Mouse (Mus musculus): ENCODE measurements at regions not wholly inside any gene's neighbourhood (a gene's known extent, or its start where the extent isn't known, plus 50 kb on each side); places are given as distances from the start of the nearest gene placed in this dataset.
A peak's percentile ranks its signal among the peaks of the same experiment; 100 is the strongest.
"Not testable (repeated sequence)": the region's sequence is repeated elsewhere in the genome, so short reads cannot be mapped to it uniquely, and the experiment has no call there.

- DNase-seq (ENCODE audit: extremely low spot score in 1 of 2, low spot score in 1 of 2): not testable (repeated sequence)
Observed at GRCm38 (mm10) chr14:53516623-53517238, 737.2 kb downstream of the Dad1 start.

- DNase-seq (ENCODE audit: extremely low spot score in 1 of 2, low spot score in 1 of 2): peak in 1 of 2 experiments; percentile 54
Observed at GRCm38 (mm10) chr14:53505389-53505788, 748.5 kb downstream of the Dad1 start.

GRCm38 (mm10) chr14:53488383-53488782, 765.5 kb downstream of the Dad1 start:
- DNase-seq (ENCODE audit: extremely low spot score in 1 of 2, low spot score in 1 of 2): not testable (repeated sequence)

GRCm38 (mm10) chr14:53487611-53488010, 766.3 kb downstream of the Dad1 start:
- not testable (repeated sequence) for DNase-seq (ENCODE audit: extremely low spot score in 1 of 2, low spot score in 1 of 2)

GRCm38 (mm10) chr14:53474170-53474569, 779.7 kb downstream of the Dad1 start:
- not testable (repeated sequence) for DNase-seq (ENCODE audit: extremely low spot score in 1 of 2, low spot score in 1 of 2)

GRCm38 (mm10) chr14:53460790-53461189, 793.1 kb downstream of the Dad1 start:
- not testable (repeated sequence) for DNase-seq (ENCODE audit: extremely low spot score in 1 of 2, low spot score in 1 of 2)

- no peak for DNase-seq (ENCODE audit: extremely low spot score in 1 of 2, low spot score in 1 of 2)
Observed at GRCm38 (mm10) chr14:53454001-53454400, 799.9 kb downstream of the Dad1 start.

- DNase-seq (ENCODE audit: extremely low spot score in 1 of 2, low spot score in 1 of 2): not testable (repeated sequence)
Observed at GRCm38 (mm10) chr14:53439643-53440042, 814.3 kb downstream of the Dad1 start.

GRCm38 (mm10) chr14:53430130-53430529, 823.8 kb downstream of the Dad1 start:
- not testable (repeated sequence) for DNase-seq (ENCODE audit: extremely low spot score in 1 of 2, low spot score in 1 of 2)

GRCm38 (mm10) chr14:53428447-53428846, 825.5 kb downstream of the Dad1 start:
- DNase-seq (ENCODE audit: extremely low spot score in 1 of 2, low spot score in 1 of 2): not testable (repeated sequence)

- not testable (repeated sequence) for DNase-seq (ENCODE audit: extremely low spot score in 1 of 2, low spot score in 1 of 2)
Observed at GRCm38 (mm10) chr14:53427636-53428035, 826.3 kb downstream of the Dad1 start.

- not testable (repeated sequence) for DNase-seq (ENCODE audit: extremely low spot score in 1 of 2, low spot score in 1 of 2)
Observed at GRCm38 (mm10) chr14:53416955-53417354, 836.9 kb downstream of the Dad1 start.

GRCm38 (mm10) chr14:53407500-53408227, 846.2 kb downstream of the Dad1 start:
- not testable (repeated sequence) for DNase-seq (ENCODE audit: extremely low spot score in 1 of 2, low spot score in 1 of 2)

GRCm38 (mm10) chr14:53390307-53390706, 863.6 kb downstream of the Dad1 start:
- not testable (repeated sequence) for DNase-seq (ENCODE audit: extremely low spot score in 1 of 2, low spot score in 1 of 2)

GRCm38 (mm10) chr14:53374591-53374990, 879.0 kb upstream of the Olfr1507 start:
- not testable (repeated sequence) for DNase-seq (ENCODE audit: extremely low spot score in 1 of 2, low spot score in 1 of 2)

- not testable (repeated sequence) for DNase-seq (ENCODE audit: extremely low spot score in 1 of 2, low spot score in 1 of 2)
Observed at GRCm38 (mm10) chr14:53373777-53374468, 878.4 kb upstream of the Olfr1507 start.

- no peak for DNase-seq (ENCODE audit: extremely low spot score in 1 of 2, low spot score in 1 of 2)
Observed at GRCm38 (mm10) chr14:53369776-53370175, 874.2 kb upstream of the Olfr1507 start.

GRCm38 (mm10) chr14:53367420-53367819, 871.9 kb upstream of the Olfr1507 start:
- not testable (repeated sequence) for DNase-seq (ENCODE audit: extremely low spot score in 1 of 2, low spot score in 1 of 2)

- not testable (repeated sequence) for DNase-seq (ENCODE audit: extremely low spot score in 1 of 2, low spot score in 1 of 2)
Observed at GRCm38 (mm10) chr14:53363995-53364394, 868.4 kb upstream of the Olfr1507 start.

GRCm38 (mm10) chr14:53362054-53362453, 866.5 kb upstream of the Olfr1507 start:
- DNase-seq (ENCODE audit: extremely low spot score in 1 of 2, low spot score in 1 of 2): not testable (repeated sequence)

GRCm38 (mm10) chr14:53357498-53357897, 861.9 kb upstream of the Olfr1507 start:
- not testable (repeated sequence) for DNase-seq (ENCODE audit: extremely low spot score in 1 of 2, low spot score in 1 of 2)
